Mouse (Mus musculus): Measurements from ENCODE around the gene Fam114a2.

Gene Fam114a2

GRCm38 (mm10) chr11:57518751-57519148, 333 bp upstream of the Fam114a2 start:
- no peak for DNase-seq

- no peak for DNase-seq
These were observed 1.4 kb downstream of the Fam114a2 start for GRCm38 (mm10) chr11:57516946-57517441.

- DNase-seq: no peak
These were observed 3.2 kb downstream of the Fam114a2 start for GRCm38 (mm10) chr11:57515218-57515617.

GRCm38 (mm10) chr11:57506899-57507298, 11.5 kb downstream of the Fam114a2 start:
- DNase-seq: no peak

GRCm38 (mm10) chr11:57503155-57503554, 15.3 kb downstream of the Fam114a2 start:
- DNase-seq: no peak

- DNase-seq: no peak
These were observed 20.2 kb downstream of the Fam114a2 start for GRCm38 (mm10) chr11:57498215-57498614.

GRCm38 (mm10) chr11:57497701-57498100, 20.7 kb downstream of the Fam114a2 start:
- DNase-seq: no peak

GRCm38 (mm10) chr11:57496462-57497039, 21.9 kb downstream of the Fam114a2 start:
- no peak for DNase-seq

GRCm38 (mm10) chr11:57488436-57488835, 30.0 kb downstream of the Fam114a2 start:
- DNase-seq: no peak

- DNase-seq: no peak
These were observed 40.3 kb downstream of the Fam114a2 start for GRCm38 (mm10) chr11:57478077-57478476.

- peak in 1 of 2 experiments; percentile 28 for DNase-seq
These were observed 43.3 kb downstream of the Fam114a2 start for GRCm38 (mm10) chr11:57475119-57475518.

- DNase-seq: no peak
These were observed 44.0 kb downstream of the Fam114a2 start for GRCm38 (mm10) chr11:57474296-57474941.

GRCm38 (mm10) chr11:57470979-57471378, 47.4 kb downstream of the Fam114a2 start:
- DNase-seq: no peak

GRCm38 (mm10) chr11:57470056-57470455, 48.4 kb downstream of the Fam114a2 start:
- no peak for DNase-seq

GRCm38 (mm10) chr11:57468706-57469105, 49.7 kb downstream of the Fam114a2 start:
- DNase-seq: no peak

GRCm38 (mm10) chr11:57467159-57468110, 51.0 kb downstream of the Fam114a2 start:
- DNase-seq: peak; percentile 16 to 65

GRCm38 (mm10) chr11:57465844-57466243, 52.6 kb downstream of the Fam114a2 start:
- DNase-seq: no peak

- DNase-seq: no peak
These were observed 53.4 kb downstream of the Fam114a2 start for GRCm38 (mm10) chr11:57465025-57465424.

- no peak for DNase-seq
These were observed 58.7 kb downstream of the Fam114a2 start for GRCm38 (mm10) chr11:57459759-57460158.

GRCm38 (mm10) chr11:57454421-57454820, 64.0 kb downstream of the Fam114a2 start:
- no peak for DNase-seq

- peak in 1 of 2 experiments; percentile 14 for DNase-seq
These were observed 73.0 kb downstream of the Fam114a2 start for GRCm38 (mm10) chr11:57445237-57445962.

GRCm38 (mm10) chr11:57434153-57434552, 84.3 kb downstream of the Fam114a2 start:
- no peak for DNase-seq

Data from spleen, adult 18-20 months (tissue).